Comparison of ENCODE assay signal across 11 mouse cellular contexts in the genomic region with DNA sequence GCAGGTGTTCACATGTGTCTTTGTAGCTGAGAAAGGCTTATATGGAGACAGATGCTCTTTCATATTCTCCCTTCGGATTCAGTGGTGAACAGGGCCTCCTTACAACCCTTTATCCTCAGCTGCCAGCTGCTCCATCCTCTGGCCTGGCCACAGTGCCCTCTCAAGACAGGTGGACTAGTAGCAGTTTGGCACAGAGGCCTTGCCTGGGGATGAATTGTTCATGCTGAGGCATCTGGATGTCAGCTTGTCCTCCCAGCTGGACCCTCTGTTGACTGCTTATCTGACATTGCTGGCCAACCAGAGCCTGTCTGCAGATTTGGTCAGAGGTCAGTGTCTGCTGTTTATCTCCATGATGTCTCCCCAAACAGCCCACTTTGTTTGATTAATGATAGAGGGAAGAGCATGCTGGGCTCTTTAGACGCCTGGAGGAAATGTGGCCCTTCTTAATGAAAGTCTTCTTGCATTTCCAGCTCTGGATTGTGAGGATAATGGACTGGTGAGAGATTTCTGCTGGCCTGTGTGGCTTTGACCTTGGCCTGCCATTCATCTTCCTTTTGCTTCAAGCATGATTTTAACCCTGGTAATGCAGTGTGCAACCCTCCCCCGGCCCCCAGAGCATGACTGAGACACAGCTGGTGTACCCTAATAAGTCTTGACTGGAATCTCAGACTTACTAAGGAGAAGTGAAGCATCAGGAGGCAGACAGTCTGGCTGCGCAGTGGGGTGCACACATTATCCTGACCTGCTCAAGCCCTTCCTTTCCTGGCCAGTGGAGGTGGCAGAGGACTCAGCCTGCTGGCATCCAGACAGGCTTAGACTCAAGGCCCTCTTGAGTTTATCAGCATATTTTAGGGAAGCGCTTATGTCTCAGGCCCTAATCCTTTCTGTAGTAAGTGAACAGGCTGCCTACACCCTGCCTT.
DNase-seq lines count a peak whose midpoint lies in the region.
"Had no signal": no experiment of that assay in that cellular context is flagged by ENCODE, and none has a peak within 500 bp of the region (broad histone marks: within the 10 kb centered on the region; RNA-seq: fewer than 3 reads in every experiment).

No protein-coding gene starts in this region.

- intact Hi-C loops in gastrocnemius, postnatal 14 days (cut with DNase I; ENCODE audit: low total_unique reads), result no loop called here

- DNase-seq in cerebellum, postnatal 10 days, result peak; percentile 54 to 64
- DNase-seq in cerebellum, adult 11 months, result no peak
- peak; percentile 1 to 6 for DNase-seq in kidney, postnatal 4 days
- no peak for DNase-seq in kidney, adult 18-20 months
- DNase-seq in embryo, embryonic 10 days (ENCODE audit: low spot score), result peak; percentile 42
- DNase-seq in mesoderm, embryonic 11.5 days (ENCODE audit: low read depth, low spot score), result peak; percentile 60
- no peak for DNase-seq in gastrocnemius, postnatal 14 days
- no peak for DNase-seq in thymus, adult 18-20 months
- DNase-seq: lung, embryonic 14.5 days; right cerebral cortex, postnatal 4 days; thymus, postnatal 36 days had no signal

Comparison
In these comparisons a context has a peak if more than half of its experiments do, and no peak if none do; other contexts are left out.
1. DNase-seq: peak in cerebellum, postnatal 10 days (2 of 2), kidney, postnatal 4 days (2 of 2), embryo, embryonic 10 days (single experiment) and mesoderm, embryonic 11.5 days (single experiment); none in cerebellum, adult 11 months (single experiment), kidney, adult 18-20 months (single experiment), gastrocnemius, postnatal 14 days (single experiment) and thymus, adult 18-20 months (0 of 2).